Mouse (Mus musculus): ENCODE results near the gene Olfr1136. TPM values are rescaled to one million over a fixed set of nuclear protein-coding genes. Genes with fewer than 3 reads are reported as not detected.

Gene Olfr1136
- polyA plus RNA-seq (2014; fragmentation: Nextera tagmentation; extraction: Ambion mirVana), result not detected in 2 replicates

- Histone ChIP-seq H3K36me3 (replicated peaks; ENCODE audit: control insufficient read depth, insufficient read depth) (no peaks in the 10 kb centered on the region), H3K27me3 (ENCODE audit: control insufficient read depth, insufficient read depth, low read length) (no peaks in the 10 kb centered on the region), H3K4me2 (replicated peaks) (no peak within 1 kb of the TSS), H3K9me3 (ENCODE audit: control insufficient read depth, low read length) (no peaks in the 10 kb centered on the region), H3K27ac (no peak within 1 kb of the TSS), H3K9ac (no peak within 1 kb of the TSS), H3K4me1 (replicated peaks; ENCODE audit: control insufficient read depth, insufficient read depth, low read length) (no peaks in the 10 kb centered on the region), H3K4me3 (replicated peaks; ENCODE audit: low read length) (no peak within 1 kb of the TSS)
- no peak for DNase-seq (ENCODE audit: low spot score)
- ATAC-seq (ENCODE audit: low FRiP score), result no peak
Measured at GRCm38 (mm10) chr2:87693847-87694246, at the start of gene Olfr1136. Olfr1136 (minus strand) TSS chr2:87693947.

GRCm38 (mm10) chr2:87743452-87743851, 49.7 kb upstream of the Olfr1136 start, which contains the start of gene Olfr1140:
Olfr1140 (plus strand) TSS chr2:87743752.
- H3K9me3 ChIP-seq (ENCODE audit: control insufficient read depth, low read length), result no peaks in the 10 kb centered on the region
- DNase-seq (ENCODE audit: low spot score) (no peak), ATAC-seq (ENCODE audit: low FRiP score) (no peak)
- no peak within 1 kb of the TSS for H3K27ac ChIP-seq
- no peak within 1 kb of the TSS for H3K4me2 ChIP-seq (replicated peaks)
- no peak within 1 kb of the TSS for H3K4me3 ChIP-seq (replicated peaks; ENCODE audit: low read length)
- no peaks in the 10 kb centered on the region for H3K27me3 ChIP-seq (ENCODE audit: control insufficient read depth, insufficient read depth, low read length)
- no peaks in the 10 kb centered on the region for H3K36me3 ChIP-seq (replicated peaks; ENCODE audit: control insufficient read depth, insufficient read depth)
- 78% methylated on average over 3 of the region's 3 CpGs for WGBS
- no peaks in the 10 kb centered on the region for H3K4me1 ChIP-seq (replicated peaks; ENCODE audit: control insufficient read depth, insufficient read depth, low read length)
- no peak within 1 kb of the TSS for H3K9ac ChIP-seq

- 85% methylated on average over 1 of the region's 1 CpGs for WGBS
- Histone ChIP-seq H3K4me3 (replicated peaks; ENCODE audit: low read length) (no peak within 1 kb of the TSS), H3K27ac (no peak within 1 kb of the TSS), H3K27me3 (ENCODE audit: control insufficient read depth, insufficient read depth, low read length) (no peaks in the 10 kb centered on the region), H3K4me1 (replicated peaks; ENCODE audit: control insufficient read depth, insufficient read depth, low read length) (no peaks in the 10 kb centered on the region), H3K9ac (no peak within 1 kb of the TSS), H3K4me2 (replicated peaks) (no peak within 1 kb of the TSS), H3K36me3 (replicated peaks; ENCODE audit: control insufficient read depth, insufficient read depth) (no peaks in the 10 kb centered on the region), H3K9me3 (ENCODE audit: control insufficient read depth, low read length) (no peaks in the 10 kb centered on the region)
- ATAC-seq (ENCODE audit: low FRiP score) (no peak), DNase-seq (ENCODE audit: low spot score) (no peak)
Measured at GRCm38 (mm10) chr2:87739878-87740277, 46.1 kb upstream of the Olfr1136 start, which contains the start of gene Olfr1138. Olfr1138 (minus strand) TSS chr2:87739978.

- Histone ChIP-seq H3K4me1 (replicated peaks; ENCODE audit: control insufficient read depth, insufficient read depth, low read length) (no peaks in the 10 kb centered on the region), H3K9ac (no peak within 1 kb of the TSS)
- ATAC-seq (ENCODE audit: low FRiP score), result no peak
Measured at GRCm38 (mm10) chr2:87713079-87713478, 19.3 kb upstream of the Olfr1136 start, which contains the start of gene Olfr1137. Olfr1137 (minus strand) TSS chr2:87713179.

GRCm38 (mm10) chr2:87673564-87673963, 20.2 kb downstream of the Olfr1136 start, which contains the start of gene Olfr1135:
Olfr1135 (minus strand) TSS chr2:87673664.
- Histone ChIP-seq H3K4me3 (replicated peaks; ENCODE audit: low read length) (no peak within 1 kb of the TSS), H3K27ac (no peak within 1 kb of the TSS), H3K36me3 (replicated peaks; ENCODE audit: control insufficient read depth, insufficient read depth) (no peaks in the 10 kb centered on the region), H3K9me3 (ENCODE audit: control insufficient read depth, low read length) (no peaks in the 10 kb centered on the region), H3K4me1 (replicated peaks; ENCODE audit: control insufficient read depth, insufficient read depth, low read length) (no peaks in the 10 kb centered on the region), H3K9ac (no peak within 1 kb of the TSS), H3K4me2 (replicated peaks) (no peak within 1 kb of the TSS), H3K27me3 (ENCODE audit: control insufficient read depth, insufficient read depth, low read length) (no peaks in the 10 kb centered on the region)
- WGBS, result 27% methylated on average over 1 of the region's 1 CpGs
- ATAC-seq (ENCODE audit: low FRiP score) (no peak), DNase-seq (ENCODE audit: low spot score) (no peak)

More at GRCm38 (mm10) chr2:87713079-87713478, 19.3 kb upstream of the Olfr1136 start, which contains the start of gene Olfr1137:
- Histone ChIP-seq H3K27me3 (ENCODE audit: control insufficient read depth, insufficient read depth, low read length) (no peaks in the 10 kb centered on the region), H3K4me2 (replicated peaks) (no peak within 1 kb of the TSS), H3K36me3 (replicated peaks; ENCODE audit: control insufficient read depth, insufficient read depth) (no peaks in the 10 kb centered on the region), H3K9me3 (ENCODE audit: control insufficient read depth, low read length) (no peaks in the 10 kb centered on the region), H3K27ac (no peak within 1 kb of the TSS), H3K4me3 (replicated peaks; ENCODE audit: low read length) (no peak within 1 kb of the TSS)
- DNase-seq (ENCODE audit: low spot score), result no peak

- no peak for ATAC-seq (ENCODE audit: low FRiP score)
- Histone ChIP-seq H3K4me3 (replicated peaks; ENCODE audit: low read length) (no peak within 1 kb of the TSS), H3K9me3 (ENCODE audit: control insufficient read depth, low read length) (no peaks in the 10 kb centered on the region), H3K9ac (no peak within 1 kb of the TSS), H3K4me1 (replicated peaks; ENCODE audit: control insufficient read depth, insufficient read depth, low read length) (no peaks in the 10 kb centered on the region), H3K27ac (no peak within 1 kb of the TSS), H3K36me3 (replicated peaks; ENCODE audit: control insufficient read depth, insufficient read depth) (no peaks in the 10 kb centered on the region), H3K4me2 (replicated peaks) (no peak within 1 kb of the TSS), H3K27me3 (ENCODE audit: control insufficient read depth, insufficient read depth, low read length) (no peaks in the 10 kb centered on the region)
- no peak for DNase-seq (ENCODE audit: low spot score)
- 85% methylated on average over 2 of the region's 2 CpGs for whole genome bisulfite sequencing
Measured at GRCm38 (mm10) chr2:87658360-87658759, 35.4 kb downstream of the Olfr1136 start, which contains the start of gene Olfr1134. Olfr1134 (minus strand) TSS chr2:87658460.

GRCm38 (mm10) chr2:87647274-87647673, 46.5 kb downstream of the Olfr1136 start, which contains the start of gene Olfr1133:
Olfr1133 (minus strand) TSS chr2:87647374.
- Histone ChIP-seq H3K36me3 (replicated peaks; ENCODE audit: control insufficient read depth, insufficient read depth) (no peaks in the 10 kb centered on the region), H3K4me2 (replicated peaks) (no peak within 1 kb of the TSS), H3K4me1 (replicated peaks; ENCODE audit: control insufficient read depth, insufficient read depth, low read length) (no peaks in the 10 kb centered on the region), H3K4me3 (replicated peaks; ENCODE audit: low read length) (no peak within 1 kb of the TSS), H3K9ac (no peak within 1 kb of the TSS), H3K27me3 (ENCODE audit: control insufficient read depth, insufficient read depth, low read length) (no peaks in the 10 kb centered on the region), H3K9me3 (ENCODE audit: control insufficient read depth, low read length) (no peaks in the 10 kb centered on the region), H3K27ac (no peak within 1 kb of the TSS)
- ATAC-seq (ENCODE audit: low FRiP score), result no peak
- no peak for DNase-seq (ENCODE audit: low spot score)

Other genes with a start within 250 kb of the Olfr1136 start
- not detected in 2 replicates for gene Olfr1126, start 240.0 kb downstream of the Olfr1136 start, polyA plus RNA-seq (2014; fragmentation: Nextera tagmentation; extraction: Ambion mirVana)
- not detected in 2 replicates for gene Pramel7, start 196.9 kb downstream of the Olfr1136 start, polyA plus RNA-seq (2014; fragmentation: Nextera tagmentation; extraction: Ambion mirVana)
- gene Pramel6, start 187.4 kb downstream of the Olfr1136 start, polyA plus RNA-seq (2014; fragmentation: Nextera tagmentation; extraction: Ambion mirVana), result not detected in 2 replicates
- gene Olfr153, start 162.2 kb downstream of the Olfr1136 start, polyA plus RNA-seq (2014; fragmentation: Nextera tagmentation; extraction: Ambion mirVana), result not detected in 2 replicates
- gene Olfr1128, start 148.4 kb downstream of the Olfr1136 start, polyA plus RNA-seq (2014; fragmentation: Nextera tagmentation; extraction: Ambion mirVana), result not detected in 2 replicates
- not detected in 2 replicates for gene Olfr1129, start 120.0 kb downstream of the Olfr1136 start, polyA plus RNA-seq (2014; fragmentation: Nextera tagmentation; extraction: Ambion mirVana)
- gene Olfr1130, start 87.7 kb downstream of the Olfr1136 start, polyA plus RNA-seq (2014; fragmentation: Nextera tagmentation; extraction: Ambion mirVana), result not detected in 2 replicates
- not detected in 2 replicates for gene Olfr1131, start 66.8 kb downstream of the Olfr1136 start, polyA plus RNA-seq (2014; fragmentation: Nextera tagmentation; extraction: Ambion mirVana)
- not detected in 2 replicates for gene Olfr1132, start 56.4 kb downstream of the Olfr1136 start, polyA plus RNA-seq (2014; fragmentation: Nextera tagmentation; extraction: Ambion mirVana)
- gene Olfr1133, start 46.6 kb downstream of the Olfr1136 start, polyA plus RNA-seq (2014; fragmentation: Nextera tagmentation; extraction: Ambion mirVana), result not detected in 2 replicates
- gene Olfr1134, start 35.5 kb downstream of the Olfr1136 start, polyA plus RNA-seq (2014; fragmentation: Nextera tagmentation; extraction: Ambion mirVana), result not detected in 2 replicates
- not detected in 2 replicates for gene Olfr1135, start 20.3 kb downstream of the Olfr1136 start, polyA plus RNA-seq (2014; fragmentation: Nextera tagmentation; extraction: Ambion mirVana)
- not detected in 2 replicates for gene Olfr1137, start 19.2 kb upstream of the Olfr1136 start, polyA plus RNA-seq (2014; fragmentation: Nextera tagmentation; extraction: Ambion mirVana)
- not detected in 2 replicates for gene Olfr1138, start 46.0 kb upstream of the Olfr1136 start, polyA plus RNA-seq (2014; fragmentation: Nextera tagmentation; extraction: Ambion mirVana)
- not detected in 2 replicates for gene Olfr1140, start 49.8 kb upstream of the Olfr1136 start, polyA plus RNA-seq (2014; fragmentation: Nextera tagmentation; extraction: Ambion mirVana)
- gene Olfr1141, start 60.0 kb upstream of the Olfr1136 start, polyA plus RNA-seq (2014; fragmentation: Nextera tagmentation; extraction: Ambion mirVana), result not detected in 2 replicates
- gene Olfr152, start 85.5 kb upstream of the Olfr1136 start, polyA plus RNA-seq (2014; fragmentation: Nextera tagmentation; extraction: Ambion mirVana), result not detected in 2 replicates
- gene Olfr1143, start 106.6 kb upstream of the Olfr1136 start, polyA plus RNA-seq (2014; fragmentation: Nextera tagmentation; extraction: Ambion mirVana), result not detected in 2 replicates
- gene Olfr1145, start 115.9 kb upstream of the Olfr1136 start, polyA plus RNA-seq (2014; fragmentation: Nextera tagmentation; extraction: Ambion mirVana), result not detected in 2 replicates
- gene Olfr1148, start 136.6 kb upstream of the Olfr1136 start, polyA plus RNA-seq (2014; fragmentation: Nextera tagmentation; extraction: Ambion mirVana), result not detected in 2 replicates
- gene Olfr1150-ps1, start 150.0 kb upstream of the Olfr1136 start, polyA plus RNA-seq (2014; fragmentation: Nextera tagmentation; extraction: Ambion mirVana), result not detected in 2 replicates
- not detected in 2 replicates for gene Olfr1151, start 161.9 kb upstream of the Olfr1136 start, polyA plus RNA-seq (2014; fragmentation: Nextera tagmentation; extraction: Ambion mirVana)
- not detected in 2 replicates for gene Olfr1152, start 172.5 kb upstream of the Olfr1136 start, polyA plus RNA-seq (2014; fragmentation: Nextera tagmentation; extraction: Ambion mirVana)
- gene Olfr1153, start 201.0 kb upstream of the Olfr1136 start, polyA plus RNA-seq (2014; fragmentation: Nextera tagmentation; extraction: Ambion mirVana), result not detected in 2 replicates
- not detected in 2 replicates for gene Olfr1154, start 211.2 kb upstream of the Olfr1136 start, polyA plus RNA-seq (2014; fragmentation: Nextera tagmentation; extraction: Ambion mirVana)